Mouse (Mus musculus) brown adipose tissue, adult 24 weeks (tissue): ENCODE measurements around the gene Rnf6. TPM values are rescaled to one million over a fixed set of nuclear protein-coding genes. Genes with fewer than 3 reads are reported as not detected.

ENCODE experiments used
- H3K27ac ChIP-seq: fragments of 200-500 bp; replicated peaks from 2 replicates; pipeline ENCODE4 v1.5.1; 2012; ENCODE audit warnings: low read depth, mild to moderate bottlenecking, low read length
- H3K4me1 ChIP-seq: fragments of 200-500 bp; 2 replicates; pipeline ENCODE4 v1.6.1; 2012; ENCODE audit warnings: low read length, mixed read lengths; ENCODE audit not compliant: control insufficient read depth, insufficient read depth, insufficient read length
- H3K4me3 ChIP-seq: fragments of 200-500 bp; 2 replicates; pipeline ENCODE4 v1.5.1; 2012; ENCODE audit warnings: low read depth, mild to moderate bottlenecking, low read length, moderate library complexity; ENCODE audit not compliant: insufficient read depth
- polyA plus RNA-seq: library from polyadenylated mRNA; stranded (reverse); fragments of >200 nt; gene quantifications from 2 replicates; pipeline ENCODE4 v1.2.4, GENCODE M21; 2012; ENCODE audit not compliant: missing spikeins, insufficient read depth, insufficient read length

Gene Rnf6
- polyA plus RNA-seq, 1 experiment, result 31.2 TPM

DNA sequence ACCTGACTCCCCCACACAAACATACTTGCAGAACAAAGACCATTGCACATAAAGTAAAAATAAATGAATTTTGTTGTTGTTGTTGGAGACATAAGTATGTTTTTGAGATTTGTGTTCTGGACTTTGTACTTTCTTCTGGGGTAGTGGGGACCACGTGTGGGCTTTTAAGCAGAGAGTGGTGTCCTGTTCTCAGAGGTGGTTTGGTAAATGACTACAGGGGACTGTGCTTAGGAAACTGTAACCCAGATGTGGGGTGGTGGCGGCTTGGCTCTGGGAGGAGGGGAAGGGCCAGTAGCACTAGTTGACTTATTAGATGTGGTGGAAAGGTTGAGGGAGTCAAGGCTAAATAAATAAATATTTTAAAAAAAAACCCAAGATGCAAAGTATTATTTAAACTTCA, 19.4 kb upstream of the Rnf6 start:
- H3K4me3 ChIP-seq, result no peak overlapping the region
- peaks cover 6% of the 10 kb centered on the region; the same call in 1 of the 2 replicates for H3K4me1 ChIP-seq
- no peak overlapping the region for H3K27ac ChIP-seq

DNA sequence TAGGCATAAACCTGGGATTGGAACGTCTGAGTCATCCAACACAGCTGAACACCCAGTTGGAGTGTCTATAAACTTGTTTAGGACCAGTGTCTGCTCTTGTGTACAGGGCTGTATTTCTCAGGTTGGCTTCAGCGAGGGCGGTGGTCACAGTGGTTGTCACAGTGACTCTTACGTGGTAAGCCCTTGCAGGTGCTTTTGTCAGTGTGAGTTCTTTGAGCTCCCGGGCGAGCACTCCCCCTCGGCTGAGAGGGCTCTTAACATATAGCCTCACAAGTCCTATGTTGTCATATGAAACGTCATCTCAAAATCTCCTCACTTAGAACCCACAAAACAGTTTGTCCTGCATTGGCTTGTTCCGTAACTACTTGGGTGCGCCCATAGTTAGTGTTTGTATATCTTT, 16.9 kb upstream of the Rnf6 start:
- no peak overlapping the region for H3K27ac ChIP-seq
- no peak overlapping the region for H3K4me3 ChIP-seq
- H3K4me1 ChIP-seq, result peaks cover 8% of the 10 kb centered on the region; the same call in 1 of the 2 replicates

DNA sequence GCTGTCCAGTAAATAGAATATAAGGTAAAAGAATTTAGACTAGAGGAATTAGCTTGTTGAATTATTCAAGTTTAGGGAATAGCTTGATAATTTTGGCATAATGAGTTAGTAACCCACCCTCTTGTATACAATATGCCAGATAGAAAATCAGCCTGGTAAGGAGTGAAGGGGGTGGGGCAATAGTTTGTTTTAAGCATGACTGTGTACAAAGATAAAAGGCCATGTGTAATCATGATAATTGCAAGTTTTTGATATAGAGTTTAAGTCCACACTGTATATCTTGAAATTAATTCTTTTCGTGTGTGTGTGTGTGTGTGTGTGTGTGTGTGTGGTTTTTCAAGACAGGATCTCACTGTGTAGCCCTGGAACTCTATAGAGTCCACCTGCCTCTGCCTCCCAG, 13.0 kb upstream of the Rnf6 start:
- no peak overlapping the region for H3K27ac ChIP-seq
- no peak overlapping the region for H3K4me3 ChIP-seq
- H3K4me1 ChIP-seq, result peaks cover 5% of the 10 kb centered on the region; the same call in 1 of the 2 replicates

DNA sequence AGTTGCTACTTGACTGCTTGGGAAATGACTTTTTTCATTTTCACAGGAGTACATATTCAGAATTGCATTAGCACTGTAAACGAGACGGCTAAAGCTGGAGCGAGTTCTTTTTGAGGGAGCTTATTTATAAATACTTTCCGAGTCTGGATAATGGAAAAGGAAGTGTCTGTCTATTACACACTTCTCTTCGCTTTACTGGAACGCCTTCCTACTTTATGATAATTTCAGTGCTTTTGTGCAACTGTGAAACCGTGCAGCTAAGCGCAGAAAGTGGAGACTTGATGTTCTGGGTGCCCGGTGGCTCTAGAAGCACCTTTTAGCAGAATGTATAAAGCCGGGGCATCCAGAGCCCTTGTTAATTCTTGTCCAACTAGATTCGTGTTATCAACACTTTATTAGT, 11.5 kb upstream of the Rnf6 start:
- H3K27ac ChIP-seq, result no peak overlapping the region
- peaks cover 5% of the 10 kb centered on the region; the same call in 1 of the 2 replicates for H3K4me1 ChIP-seq
- peak overlapping the region; percentile 21; the same call in 1 of the 2 replicates for H3K4me3 ChIP-seq

DNA sequence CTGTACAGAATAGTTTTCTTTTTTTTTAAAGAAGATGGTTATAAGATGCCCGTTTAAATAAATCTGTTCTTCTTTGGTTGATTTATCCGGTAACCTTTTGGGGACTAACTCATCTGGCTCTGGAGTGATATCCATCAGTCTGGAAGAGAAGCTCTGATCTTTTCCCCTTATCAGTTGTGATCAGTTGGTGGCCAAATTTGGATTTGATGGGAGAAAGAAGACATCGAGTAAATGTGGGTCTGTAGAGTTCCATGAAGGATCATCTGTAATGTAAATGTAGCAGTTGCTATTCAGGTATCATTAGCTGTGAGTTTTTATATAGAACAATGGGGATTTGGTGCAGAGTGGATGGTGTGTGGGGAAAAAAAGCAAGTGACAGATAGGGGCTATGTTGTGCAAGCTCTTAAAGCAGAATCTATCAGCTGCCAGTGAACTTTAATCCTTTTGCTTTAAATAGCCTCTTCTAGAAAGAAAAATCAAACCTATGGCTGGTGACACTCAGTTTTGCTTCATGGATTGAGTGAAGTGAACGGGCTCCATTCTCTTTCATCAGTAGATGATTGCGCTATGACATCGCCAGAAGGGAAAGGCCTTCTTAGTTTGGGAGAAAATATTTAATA, 10.8 kb upstream of the Rnf6 start:
- peaks cover 4% of the 10 kb centered on the region; the same call in 1 of the 2 replicates for H3K4me1 ChIP-seq
- H3K27ac ChIP-seq, result no peak overlapping the region
- peak overlapping the region; percentile 57 for H3K4me3 ChIP-seq

DNA sequence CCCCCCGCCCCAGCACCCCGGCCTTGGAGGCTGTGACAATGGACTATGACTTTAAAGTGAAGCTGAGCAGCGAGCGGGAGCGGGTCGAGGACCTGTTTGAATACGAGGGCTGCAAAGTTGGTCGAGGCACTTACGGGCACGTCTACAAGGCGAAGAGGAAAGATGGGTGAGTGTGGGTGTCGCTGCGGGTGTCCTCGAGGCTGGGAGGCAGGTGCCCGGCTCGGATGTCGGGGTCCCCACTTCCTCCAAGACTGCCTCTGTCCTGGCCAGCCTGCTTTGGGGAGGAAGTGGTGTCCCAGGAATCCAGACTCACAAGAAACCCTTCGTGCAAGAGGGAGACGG, 10.3 kb upstream of the Rnf6 start:
- peaks cover 2% of the 10 kb centered on the region; the same call in 1 of the 2 replicates for H3K4me1 ChIP-seq
- peak overlapping the region; percentile 34; the same call in 1 of the 2 replicates for H3K27ac ChIP-seq
- peak overlapping the region; percentile 57 for H3K4me3 ChIP-seq

DNA sequence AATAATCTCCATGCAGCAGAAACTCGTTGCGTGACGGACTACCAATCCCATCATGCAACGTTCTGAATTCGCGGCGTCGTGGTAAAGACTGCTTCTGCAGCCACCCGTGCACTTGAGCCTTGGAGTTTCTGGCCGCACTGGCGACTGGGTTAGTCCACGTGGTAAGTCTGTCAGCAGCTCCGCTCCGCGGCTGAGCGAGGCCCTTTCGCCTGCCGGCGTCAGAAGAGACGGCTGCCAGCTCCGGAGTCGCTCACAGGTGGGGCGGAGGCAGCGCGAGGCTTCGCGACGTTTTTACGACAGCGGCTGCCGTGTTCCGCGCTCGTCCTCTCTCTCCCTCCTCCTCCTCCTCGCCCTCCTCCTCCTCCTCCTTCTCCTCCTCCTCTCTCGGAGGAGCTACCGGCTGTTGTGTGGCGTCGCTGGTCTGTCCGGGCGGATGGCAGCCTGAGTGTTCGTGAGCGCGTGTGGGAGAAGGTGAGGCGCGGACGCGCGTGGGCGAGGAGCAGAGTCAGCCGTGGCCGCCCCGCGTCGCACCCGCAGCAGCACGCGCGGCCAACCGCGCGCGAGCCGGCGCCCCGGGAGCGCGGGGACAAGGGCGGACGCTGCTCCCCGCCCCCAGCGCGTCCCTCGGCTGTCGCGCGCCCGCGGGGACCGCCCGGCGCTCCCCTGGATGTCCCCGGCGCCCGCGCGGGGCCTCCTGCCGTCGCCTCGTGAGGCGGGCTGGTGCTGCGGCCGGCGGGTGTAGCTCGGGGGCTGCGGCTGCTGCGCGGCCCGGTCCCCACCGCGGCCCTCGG, 9.7 kb upstream of the Rnf6 start, which contains the start of gene Cdk8:
TSS of gene Cdk8 (plus strand) at position 367 of the 791 bp plus-strand sequence.
- Histone ChIP-seq H3K4me1 (peaks cover 2% of the 10 kb centered on the region; the same call in 1 of the 2 replicates), H3K4me3 (peak within 1 kb of the TSS; percentile 57), H3K27ac (peak within 1 kb of the TSS; percentile 77)

DNA sequence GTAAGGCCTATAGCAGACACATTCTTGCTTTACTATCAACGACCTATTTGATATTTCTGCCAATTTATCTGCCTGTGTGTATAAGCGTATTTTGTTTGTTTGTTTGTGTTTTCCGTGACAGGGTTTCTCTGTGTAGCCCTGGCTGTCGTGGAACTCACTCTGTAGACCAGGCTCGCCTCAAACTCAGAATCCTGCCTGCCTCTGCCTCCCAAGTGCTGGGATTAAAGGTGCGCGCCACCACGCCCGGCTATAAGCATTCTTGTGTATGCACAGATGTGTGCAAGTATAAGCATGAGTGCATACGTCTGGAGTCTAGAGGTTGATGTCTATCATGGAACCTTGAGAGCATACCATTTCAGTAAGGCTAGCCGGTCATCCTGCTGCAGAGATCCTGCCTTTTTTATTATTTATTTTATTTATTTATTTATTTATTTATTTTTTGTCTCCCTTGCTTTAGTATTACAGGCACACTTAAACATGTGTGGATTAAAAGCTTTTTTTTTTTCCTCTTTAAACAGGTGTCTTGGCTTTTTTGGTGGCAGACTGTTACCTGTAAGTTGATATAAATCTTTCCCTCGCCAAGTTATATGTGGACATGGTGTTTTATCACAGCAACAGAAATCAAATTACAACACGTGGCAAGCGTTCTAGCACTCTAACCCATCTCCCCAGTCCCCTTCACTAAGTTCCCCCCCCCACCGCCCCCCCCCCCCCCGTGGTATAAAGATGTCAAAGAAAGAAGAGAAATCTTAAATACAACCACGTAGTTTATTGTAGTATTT, 8.7 kb upstream of the Rnf6 start:
- no peak overlapping the region for H3K27ac ChIP-seq
- no peak overlapping the region for H3K4me3 ChIP-seq
- no peaks in the 10 kb centered on the region for H3K4me1 ChIP-seq

DNA sequence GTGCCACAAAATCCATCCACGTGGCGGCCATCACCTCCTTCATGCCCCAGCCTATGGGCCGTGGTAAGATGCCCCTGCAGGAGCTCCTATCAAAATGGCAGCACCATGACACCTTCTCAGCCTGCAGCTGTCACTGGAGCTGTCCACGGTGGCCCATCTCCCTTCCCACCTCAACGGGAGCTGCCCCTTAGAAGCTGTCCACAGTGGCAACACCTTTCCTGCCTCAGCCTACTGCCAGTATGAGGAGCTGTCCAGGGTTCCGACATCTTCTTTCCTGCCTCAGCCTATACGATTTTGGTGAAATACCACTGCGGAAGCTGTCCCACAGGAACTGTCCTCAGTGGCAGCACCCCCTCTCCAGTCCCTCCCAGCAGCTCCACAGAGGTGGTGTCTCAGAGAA, 6.1 kb upstream of the Rnf6 start:
- H3K27ac ChIP-seq, result no peak overlapping the region
- H3K4me3 ChIP-seq, result no peak overlapping the region
- no peaks in the 10 kb centered on the region for H3K4me1 ChIP-seq

DNA sequence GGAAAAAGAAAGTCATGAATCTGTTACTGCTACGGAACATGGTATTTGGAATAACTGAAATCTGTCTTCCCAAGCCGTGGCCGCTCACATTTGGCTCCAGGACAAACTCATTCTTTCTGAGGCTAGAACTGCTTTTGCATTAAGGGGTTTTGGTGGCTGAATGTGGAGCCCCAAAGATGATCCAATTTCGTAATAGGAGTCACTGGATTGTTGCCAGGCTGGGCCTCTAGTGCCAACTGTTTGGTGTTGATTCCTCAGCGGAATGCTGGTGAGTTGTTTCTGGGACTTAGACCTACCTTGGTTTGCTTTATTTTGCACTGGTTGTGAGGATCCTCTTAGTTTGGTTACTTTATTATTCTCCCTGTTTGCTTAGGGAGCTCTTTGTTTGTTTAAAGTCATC, 2.4 kb upstream of the Rnf6 start:
- Histone ChIP-seq H3K27ac (no peak overlapping the region), H3K4me3 (no peak overlapping the region), H3K4me1 (peaks cover 2% of the 10 kb centered on the region; the same call in 1 of the 2 replicates)

DNA sequence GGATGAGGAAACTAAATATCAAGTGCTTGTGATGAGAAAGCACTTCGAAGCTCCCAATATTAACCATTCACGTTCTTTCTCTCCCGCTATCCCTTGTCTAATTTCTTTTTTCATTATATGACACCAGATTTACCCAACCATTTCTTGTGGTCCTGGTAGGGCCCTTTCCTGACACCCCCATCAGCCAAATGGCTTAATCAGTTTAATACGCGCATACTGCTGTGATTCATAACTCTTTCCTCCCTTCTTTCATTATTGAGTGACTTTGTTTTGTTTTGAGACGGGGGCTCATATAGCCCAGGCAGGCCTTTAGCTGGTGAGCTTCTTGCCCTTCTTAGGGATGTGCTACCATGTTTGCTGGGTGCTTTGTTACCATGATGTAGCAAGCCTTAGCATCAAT, 367 bp upstream of the Rnf6 start:
- Histone ChIP-seq H3K4me1 (peaks cover 2% of the 10 kb centered on the region; the same call in 1 of the 2 replicates), H3K27ac (peak overlapping the region; percentile 95), H3K4me3 (peak overlapping the region; percentile 84)

DNA sequence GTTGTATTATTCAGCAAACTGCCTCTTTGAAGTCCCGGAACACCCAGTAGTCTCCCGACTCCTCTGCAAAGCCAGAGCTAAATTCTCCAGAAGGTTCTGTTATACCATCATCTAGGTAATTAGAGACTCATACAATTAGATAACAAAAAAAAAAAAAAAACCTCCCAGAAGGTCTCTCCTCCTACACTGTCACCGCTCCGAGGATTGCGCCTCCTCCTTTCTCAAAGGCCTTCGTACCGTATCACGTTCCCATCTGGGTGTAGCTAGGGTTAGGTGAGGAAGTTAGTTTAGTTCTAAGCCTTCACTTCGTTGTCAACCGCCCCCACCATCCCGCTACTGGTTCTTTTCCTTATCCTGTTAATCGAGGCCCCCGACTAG, 865 bp downstream of the Rnf6 start:
- H3K4me1 ChIP-seq, result peaks cover 2% of the 10 kb centered on the region; the same call in 1 of the 2 replicates
- peak overlapping the region; percentile 95 for H3K4me3 ChIP-seq
- H3K27ac ChIP-seq, result peak overlapping the region; percentile 78

DNA sequence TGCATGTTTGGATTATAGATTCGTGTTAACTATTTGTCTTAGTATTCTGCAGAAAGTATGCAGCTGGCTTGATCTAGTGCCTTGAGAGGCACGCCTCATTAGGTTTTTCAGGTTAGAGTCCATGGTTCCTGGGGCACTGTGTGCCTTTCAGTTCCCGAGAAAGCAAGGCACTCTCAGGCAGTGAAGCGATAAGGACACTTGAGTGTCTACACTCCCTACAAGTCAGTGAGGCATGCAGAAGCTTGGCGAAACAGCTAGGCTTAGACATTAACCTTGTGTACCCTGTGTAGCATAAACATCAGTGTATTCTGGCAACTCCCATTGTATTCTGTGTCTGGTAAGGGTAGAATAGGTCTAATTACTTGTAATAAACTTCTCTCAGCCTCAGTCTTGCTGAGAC, 15.8 kb downstream of the Rnf6 start:
- Histone ChIP-seq H3K4me3 (no peak overlapping the region), H3K4me1 (no peaks in the 10 kb centered on the region), H3K27ac (no peak overlapping the region)

DNA sequence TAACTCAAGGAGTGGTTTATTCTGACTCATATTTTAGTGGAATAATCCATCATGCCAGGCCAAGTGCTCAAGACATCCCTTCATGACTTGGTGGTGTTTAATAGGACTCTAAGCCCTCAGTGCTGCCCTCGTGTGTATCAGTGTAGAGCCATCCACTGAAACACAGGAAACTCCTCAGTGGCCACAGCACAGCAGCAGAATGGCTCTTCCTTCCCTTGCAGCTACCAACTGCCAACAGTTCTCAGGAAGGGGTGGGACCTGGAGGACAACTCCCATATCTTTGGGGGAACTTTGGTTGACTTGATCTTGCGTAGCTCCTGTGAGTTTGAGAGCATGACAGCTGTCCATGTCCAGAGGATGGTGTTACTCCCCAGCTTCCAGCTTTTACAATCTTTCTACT, 17.4 kb downstream of the Rnf6 start:
- Histone ChIP-seq H3K4me1 (no peaks in the 10 kb centered on the region), H3K4me3 (no peak overlapping the region), H3K27ac (no peak overlapping the region)

DNA sequence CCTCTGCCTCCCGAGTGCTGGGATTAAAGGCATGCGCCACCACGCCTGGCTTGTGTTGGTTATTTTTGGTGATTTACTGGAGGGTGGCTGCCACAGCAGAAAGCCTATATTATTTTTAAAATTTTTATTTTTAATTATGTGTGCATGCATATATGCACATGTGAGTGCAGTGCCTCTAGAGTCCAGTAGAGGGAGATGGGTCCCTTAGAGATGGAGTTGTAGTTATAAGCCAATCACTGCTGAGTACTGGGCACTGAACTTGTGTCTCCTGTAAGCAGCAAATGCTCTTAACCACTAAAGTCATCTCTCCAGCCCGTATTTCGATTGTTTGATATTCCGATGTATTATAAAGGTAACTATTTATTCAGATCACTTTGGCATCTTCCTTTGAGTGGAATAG, 20.8 kb downstream of the Rnf6 start:
- no peaks in the 10 kb centered on the region for H3K4me1 ChIP-seq
- no peak overlapping the region for H3K27ac ChIP-seq
- H3K4me3 ChIP-seq, result no peak overlapping the region
